Mouse (Mus musculus): ENCODE measurements around the gene Hivep2.
A peak's percentile ranks its signal among the peaks of the same experiment; 100 is the strongest.

The Hivep2 gene

GRCm38 (mm10) chr10:13973563-13974179 lies 7.8 kb downstream of the Hivep2 start:
- DNase-seq (ENCODE audit: low spot score), result no peak

- DNase-seq (ENCODE audit: low spot score), result no peak
Observed at GRCm38 (mm10) chr10:13974472-13974871, 8.6 kb downstream of the Hivep2 start.

- DNase-seq (ENCODE audit: low spot score), result no peak
Observed at GRCm38 (mm10) chr10:13975861-13976260, 10.0 kb downstream of the Hivep2 start.

GRCm38 (mm10) chr10:13976267-13976666 lies 10.4 kb downstream of the Hivep2 start:
- DNase-seq (ENCODE audit: low spot score), result no peak

- no peak for DNase-seq (ENCODE audit: low spot score)
Observed at GRCm38 (mm10) chr10:13982271-13982670, 16.4 kb downstream of the Hivep2 start.

- DNase-seq (ENCODE audit: low spot score), result peak; percentile 55
Observed at GRCm38 (mm10) chr10:13982769-13983381, 17.0 kb downstream of the Hivep2 start.

- DNase-seq (ENCODE audit: low spot score), result peak; percentile 45
Observed at GRCm38 (mm10) chr10:13983631-13984030, 17.8 kb downstream of the Hivep2 start.

- no peak for DNase-seq (ENCODE audit: low spot score)
Observed at GRCm38 (mm10) chr10:13984233-13984632, 18.4 kb downstream of the Hivep2 start.

GRCm38 (mm10) chr10:13986539-13986938 lies 20.7 kb downstream of the Hivep2 start:
- no peak for DNase-seq (ENCODE audit: low spot score)

- no peak for DNase-seq (ENCODE audit: low spot score)
Observed at GRCm38 (mm10) chr10:13987336-13987735, 21.5 kb downstream of the Hivep2 start.

GRCm38 (mm10) chr10:13988280-13988679 lies 22.4 kb downstream of the Hivep2 start:
- DNase-seq (ENCODE audit: low spot score), result no peak

GRCm38 (mm10) chr10:13988757-13989156 lies 22.9 kb downstream of the Hivep2 start:
- DNase-seq (ENCODE audit: low spot score), result no peak

GRCm38 (mm10) chr10:13990842-13991241 lies 25.0 kb downstream of the Hivep2 start:
- DNase-seq (ENCODE audit: low spot score), result no peak

GRCm38 (mm10) chr10:13993411-13993810 lies 27.5 kb downstream of the Hivep2 start:
- no peak for DNase-seq (ENCODE audit: low spot score)

GRCm38 (mm10) chr10:13997336-13997735 lies 31.5 kb downstream of the Hivep2 start:
- DNase-seq (ENCODE audit: low spot score), result no peak

- DNase-seq (ENCODE audit: low spot score), result no peak
Observed at GRCm38 (mm10) chr10:14004769-14005517, 39.1 kb downstream of the Hivep2 start.

GRCm38 (mm10) chr10:14009721-14010120 lies 43.8 kb downstream of the Hivep2 start:
- no peak for DNase-seq (ENCODE audit: low spot score)

GRCm38 (mm10) chr10:14016287-14016970 lies 50.6 kb downstream of the Hivep2 start:
- no peak for DNase-seq (ENCODE audit: low spot score)

- no peak for DNase-seq (ENCODE audit: low spot score)
Observed at GRCm38 (mm10) chr10:14017338-14017737, 51.5 kb downstream of the Hivep2 start.

GRCm38 (mm10) chr10:14017822-14018364 lies 52.0 kb downstream of the Hivep2 start:
- peak; percentile 36 for DNase-seq (ENCODE audit: low spot score)

- DNase-seq (ENCODE audit: low spot score), result no peak
Observed at GRCm38 (mm10) chr10:14018672-14019071, 52.8 kb downstream of the Hivep2 start.

- no peak for DNase-seq (ENCODE audit: low spot score)
Observed at GRCm38 (mm10) chr10:14019198-14019597, 53.3 kb downstream of the Hivep2 start.
